Mouse (Mus musculus): Measurements from ENCODE around the gene Vmn2r54.
"Not testable (repeated sequence)": the region's sequence is repeated elsewhere in the genome, so short reads cannot be mapped to it uniquely, and the experiment has no call there.

Vmn2r54 gene

DNA sequence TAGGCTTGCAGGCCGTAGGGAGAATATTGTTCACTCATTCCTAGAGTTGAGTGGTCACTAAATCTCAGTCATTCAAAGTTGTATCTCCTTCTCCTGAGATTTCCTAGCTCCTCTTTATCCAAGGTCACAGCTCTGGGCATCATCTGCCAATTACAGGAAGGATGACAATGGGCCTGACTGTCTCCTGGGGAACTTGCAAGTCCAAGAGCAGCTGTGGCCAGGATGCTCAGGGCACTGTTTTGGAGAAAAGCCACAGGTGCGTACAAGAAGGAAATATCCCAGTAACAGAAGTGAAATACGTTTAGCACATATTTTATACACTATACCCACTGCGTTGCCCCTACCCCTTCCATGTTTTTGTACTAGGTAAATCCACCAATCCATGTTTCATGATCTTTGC is at the start of gene Vmn2r54:
Gene Vmn2r54 (minus strand): TSS at position 101 of the 400 bp plus-strand sequence.
- not testable (repeated sequence) for DNase-seq (ENCODE audit: low spot score)

- not testable (repeated sequence) for DNase-seq (ENCODE audit: low spot score)
Measured at GRCm38 (mm10) chr7:12684903-12685302, 44.8 kb upstream of the Vmn2r54 start, which contains the start of gene Vmn2r55. TSS of gene Vmn2r55 (minus strand) at chr7:12685003.

GRCm38 (mm10) chr7:12608688-12609087 is 31.4 kb downstream of the Vmn2r54 start, which contains the start of gene Vmn2r53:
TSS of gene Vmn2r53 (minus strand) at chr7:12608788.
- DNase-seq (ENCODE audit: low spot score): no peak

Measured in urinary bladder, postnatal 14 days (tissue).